Mouse (Mus musculus) leukemia stem cell, adult 10-12 weeks (primary cell): ENCODE results near the gene Lclat1. TPM values are rescaled to one million over a fixed set of nuclear protein-coding genes. Genes with fewer than 3 reads are reported as not detected.

Experiments
- polyA plus RNA-seq: library from polyadenylated mRNA; stranded (reverse); fragments of >175 nt; gene quantifications from 2 replicates; pipeline ENCODE4 v1.2.3, GENCODE M21; 2012; ENCODE audit warnings: low replicate concordance

The Lclat1 gene
- polyA plus RNA-seq, result 0.65 and 1.7 TPM in 2 replicates

DNA sequence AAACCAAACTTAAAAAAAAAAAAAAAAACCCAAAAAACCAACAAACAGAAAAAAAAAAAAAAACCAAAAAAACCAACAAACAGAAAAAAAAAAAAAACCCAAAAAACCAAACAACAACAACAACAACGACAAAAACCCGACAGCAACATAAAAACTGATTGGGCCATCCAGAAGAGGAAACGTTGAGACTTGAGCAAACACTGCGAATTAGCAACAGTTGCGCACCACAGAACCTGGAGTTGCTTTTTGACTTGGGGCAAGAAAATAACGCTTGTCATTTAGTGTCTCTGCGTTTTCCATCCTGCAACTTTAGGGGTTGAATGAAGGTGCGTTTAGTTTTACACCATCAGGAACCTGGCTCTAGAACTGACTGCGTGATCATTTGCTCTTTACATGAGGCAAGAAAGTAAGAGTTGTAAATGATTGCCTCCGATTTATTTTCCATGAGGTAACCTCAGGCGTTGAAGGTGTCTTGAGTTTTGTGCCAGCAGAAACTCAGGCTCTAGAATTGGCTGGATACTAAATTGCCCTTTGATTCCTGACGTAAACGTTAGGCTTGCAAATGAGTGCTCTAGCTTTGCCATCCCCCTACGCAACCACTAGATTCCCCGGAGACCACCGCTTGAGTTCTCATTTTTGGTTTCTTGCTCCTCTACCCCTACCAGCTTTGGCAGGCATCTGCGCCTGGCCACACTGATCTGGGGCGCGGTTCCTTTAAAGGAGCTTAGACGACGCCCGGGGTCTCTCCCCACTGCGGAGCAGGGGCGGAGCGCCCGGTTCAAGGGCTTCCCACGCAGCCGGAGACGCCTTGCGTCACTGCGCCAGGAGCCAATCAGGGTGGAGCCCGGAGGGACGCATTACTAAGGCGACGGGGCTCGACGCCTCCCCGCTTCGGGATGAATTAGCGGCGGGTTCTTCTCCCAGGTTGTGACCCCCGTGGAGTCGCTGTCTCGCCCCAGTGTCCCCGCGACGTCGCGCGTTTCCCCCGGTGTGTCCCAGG is at the start of gene Lclat1:
TSS of gene Lclat1 (plus strand) at position 828 of the 1,000 bp plus-strand sequence.

Other genes starting within 250 kb of the Lclat1 start
- gene Lbh, start 189.7 kb upstream of the Lclat1 start, polyA plus RNA-seq, result 35.9 and 57.2 TPM in 2 replicates